Mouse (Mus musculus) brain, embryonic 14.5 days (tissue): ENCODE measurements around the gene Rcc1l. TPM values are rescaled to one million over a fixed set of nuclear protein-coding genes. Genes with fewer than 3 reads are reported as not detected.
A peak's percentile ranks its signal among the peaks of the same experiment; 100 is the strongest.

Source experiments
- DNase-seq: peaks from one replicate; pipeline ENCODE4 v3.0.0-alpha.2; 2011; ENCODE audit warnings: low read depth
- CTCF ChIP-seq: fragments of 200-500 bp; IDR thresholded peaks from 2 replicates; pipeline ENCODE4 v1.5.1; 2012; ENCODE audit warnings: inconsistent platforms, mild to moderate bottlenecking, moderate library complexity, borderline replicate concordance; ENCODE audit not compliant: insufficient read depth, insufficient read length; ENCODE audit errors: extremely low read depth
- POLR2A ChIP-seq: fragments of 200-500 bp; IDR thresholded peaks from 2 replicates; pipeline ENCODE4 v1.6.1; 2012; ENCODE audit warnings: mild to moderate bottlenecking, inconsistent platforms, borderline replicate concordance; ENCODE audit not compliant: poor library complexity, insufficient read depth, insufficient read length, severe bottlenecking; ENCODE audit errors: extremely low read depth
- polyA plus RNA-seq: library from polyadenylated mRNA; depleted of rRNA; stranded (reverse); fragments of >200 nt; gene quantifications from 2 replicates; pipeline ENCODE4 v1.2.3, GENCODE M21; 2012

Gene Rcc1l
- polyA plus RNA-seq, 1 experiment = 15.5 TPM

- peak; percentile 43 for DNase-seq
- TF ChIP-seq CTCF = peak; percentile 77
- no peak for TF ChIP-seq POLR2A
Observed at GRCm38 (mm10) chr5:134186961-134187731, 10.6 kb upstream of the Rcc1l start.

GRCm38 (mm10) chr5:134186059-134186458, 9.5 kb upstream of the Rcc1l start:
- TF ChIP-seq CTCF = no peak
- no peak for TF ChIP-seq POLR2A
- no peak for DNase-seq

- no peak for TF ChIP-seq CTCF
- TF ChIP-seq POLR2A = peak; percentile 42; the same call in 1 of the 2 replicates
- DNase-seq = peak; percentile 99
Observed at GRCm38 (mm10) chr5:134183880-134184808, 7.6 kb upstream of the Rcc1l start, which contains the start of gene Gtf2ird2. Gene Gtf2ird2 (plus strand): TSS chr5:134184019.

DNA sequence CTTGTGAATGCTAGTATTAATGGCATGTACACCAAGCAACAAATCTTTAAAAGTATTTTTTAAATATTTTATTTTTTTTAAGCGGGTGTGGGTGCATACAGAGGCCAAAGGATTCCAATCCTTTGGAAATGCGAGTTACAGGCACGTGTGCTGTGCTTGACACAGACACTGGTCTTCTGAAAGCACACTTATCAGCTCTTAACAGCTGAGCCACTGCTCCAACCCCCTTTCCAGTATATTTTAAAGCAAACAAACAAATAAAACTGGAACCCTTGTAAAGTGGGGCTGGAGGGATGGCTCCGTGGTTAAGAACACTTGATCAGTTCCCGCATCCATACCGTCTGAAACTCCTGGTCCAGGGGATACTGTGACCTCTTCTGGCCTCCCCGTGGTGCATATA, 6.6 kb upstream of the Rcc1l start:
- TF ChIP-seq CTCF (no peak), POLR2A (no peak)
- no peak for DNase-seq

DNA sequence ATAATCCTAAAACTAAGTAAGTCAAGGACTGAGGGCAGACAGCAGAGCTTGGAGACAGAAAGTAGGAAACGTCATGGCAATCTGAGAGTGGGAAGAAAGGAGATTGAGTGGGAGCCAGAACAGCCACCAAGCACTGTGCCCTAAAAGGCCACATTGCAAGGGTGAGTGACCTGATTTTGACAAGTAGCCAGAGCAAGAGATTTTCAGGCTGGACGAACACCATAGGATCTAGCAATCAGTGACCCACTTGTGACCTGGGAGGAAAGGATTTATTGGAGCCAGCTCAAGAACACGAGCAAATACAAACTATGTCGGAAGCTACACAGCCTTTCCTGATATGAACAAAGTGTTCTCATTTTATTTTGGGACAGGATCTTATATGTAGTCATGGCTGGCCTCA, 6.2 kb upstream of the Rcc1l start:
- DNase-seq = no peak
- TF ChIP-seq CTCF (no peak), POLR2A (no peak)

DNA sequence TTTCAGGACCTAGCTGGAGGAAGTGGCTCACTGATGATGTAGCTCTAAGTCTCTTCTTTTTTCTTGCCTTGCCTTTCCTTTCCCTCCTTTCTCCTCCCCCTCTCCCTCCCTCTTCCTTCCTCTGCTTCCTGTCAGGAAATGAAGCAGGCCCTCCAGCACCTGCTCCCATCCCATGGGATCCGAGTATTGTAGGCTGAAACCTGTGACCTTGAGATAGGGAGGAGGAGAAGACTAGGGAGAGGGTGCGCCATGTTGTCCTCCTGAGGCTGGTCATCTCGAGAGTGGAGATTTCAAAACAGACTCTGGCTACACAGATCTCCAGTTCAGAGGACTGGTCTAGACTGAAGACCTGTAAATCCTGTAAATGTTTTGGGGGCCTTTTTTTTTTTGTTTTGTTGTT, 5.6 kb upstream of the Rcc1l start:
- TF ChIP-seq CTCF = no peak
- TF ChIP-seq POLR2A = no peak
- DNase-seq = peak; percentile 20

DNA sequence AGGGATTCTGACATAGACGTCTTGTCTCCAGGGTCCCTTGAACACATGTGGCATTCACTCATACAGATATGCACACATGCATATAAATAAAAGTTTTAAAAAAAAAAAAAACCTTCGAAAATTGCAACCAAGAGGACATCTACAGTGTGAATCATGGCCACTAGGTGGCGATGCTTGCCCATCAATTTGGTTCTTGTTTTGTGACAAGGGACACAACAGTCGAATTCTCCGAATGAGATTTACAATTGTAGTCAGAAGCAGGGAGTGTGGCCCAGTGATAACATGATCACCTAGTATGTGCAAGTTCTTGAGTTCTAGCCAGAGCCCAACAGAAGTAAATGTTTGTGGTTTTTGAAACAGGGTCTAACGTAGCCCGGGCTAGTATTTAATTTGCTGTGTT, 3.3 kb upstream of the Rcc1l start:
- DNase-seq = peak; percentile 93
- TF ChIP-seq CTCF (peak; percentile 82), POLR2A (no peak)

- TF ChIP-seq CTCF (no peak), POLR2A (no peak)
Observed at GRCm38 (mm10) chr5:134178536-134178935, 2.0 kb upstream of the Rcc1l start.

GRCm38 (mm10) chr5:134175696-134176095, 878 bp downstream of the Rcc1l start:
- TF ChIP-seq CTCF (no peak), POLR2A (no peak)
- DNase-seq = no peak

More at GRCm38 (mm10) chr5:134178536-134178935, 2.0 kb upstream of the Rcc1l start:
- no peak for DNase-seq

DNA sequence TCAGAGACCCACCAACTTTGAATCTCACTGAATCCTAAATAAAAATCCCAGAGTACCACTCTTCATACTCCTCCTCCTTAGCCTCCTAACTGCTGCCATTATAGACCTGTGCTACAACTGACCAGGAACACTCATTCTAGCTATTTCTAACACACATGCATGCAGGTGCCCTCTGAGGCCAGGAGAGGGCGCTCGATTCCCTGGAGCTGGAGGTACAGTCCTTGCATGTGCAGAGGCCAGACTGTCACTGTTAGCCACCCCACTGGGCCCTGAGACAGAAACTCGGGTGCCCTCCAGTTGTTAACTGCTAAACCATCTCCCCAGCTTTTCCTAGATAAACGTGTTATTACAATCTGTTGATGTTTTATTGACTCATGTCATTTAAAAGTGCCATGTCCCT, 3.4 kb downstream of the Rcc1l start:
- DNase-seq = peak; percentile 19

DNA sequence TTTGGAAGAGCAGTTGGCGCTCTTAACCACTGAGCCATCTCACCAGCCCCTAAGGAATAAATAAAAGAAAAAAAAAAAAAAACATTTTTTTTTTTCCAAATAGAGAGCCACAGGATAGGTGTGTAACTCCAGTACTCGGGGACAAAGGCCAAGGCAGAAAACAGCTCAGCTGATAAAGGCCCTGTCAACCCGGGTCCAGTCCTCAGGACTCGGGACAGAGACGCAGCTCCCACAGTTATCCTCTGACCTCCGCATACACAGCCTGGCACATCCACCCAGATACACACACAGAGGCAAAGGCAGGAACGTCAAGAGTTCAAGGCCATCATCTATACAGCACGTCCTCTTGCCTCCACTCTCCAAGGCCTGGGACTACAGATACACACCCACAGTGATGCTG, 6.4 kb downstream of the Rcc1l start:
- no peak for DNase-seq
- TF ChIP-seq CTCF = no peak
- no peak for TF ChIP-seq POLR2A

More for the DNA sequence above, 3.4 kb downstream of the Rcc1l start:
- TF ChIP-seq POLR2A (no peak), CTCF (peak; percentile 61)

DNA sequence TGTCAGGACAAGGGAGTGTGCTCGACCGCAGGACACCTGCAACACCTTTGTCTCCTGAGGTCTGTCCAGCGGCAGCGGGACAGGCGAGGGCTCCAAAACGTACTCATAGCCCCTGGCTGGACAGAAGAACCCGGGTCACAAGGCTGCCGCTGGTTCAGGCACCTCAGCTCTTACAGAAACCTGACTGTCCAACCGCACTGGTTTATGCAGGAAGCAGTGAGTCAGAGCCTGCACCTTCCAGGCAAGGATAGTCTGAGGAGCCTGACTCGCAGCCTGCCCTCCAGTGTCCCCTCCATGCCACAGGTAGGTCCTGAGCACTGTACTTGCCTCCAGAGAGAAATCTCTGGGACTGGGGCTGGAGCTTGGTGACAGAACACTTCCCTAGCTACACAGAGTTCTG, 7.3 kb downstream of the Rcc1l start:
- DNase-seq = no peak
- no peak for TF ChIP-seq POLR2A
- TF ChIP-seq CTCF = no peak

GRCm38 (mm10) chr5:134168033-134168432, 8.5 kb downstream of the Rcc1l start:
- no peak for DNase-seq
- TF ChIP-seq POLR2A = no peak
- TF ChIP-seq CTCF = no peak

GRCm38 (mm10) chr5:134166642-134167041, 9.9 kb downstream of the Rcc1l start:
- no peak for DNase-seq
- TF ChIP-seq CTCF (no peak), POLR2A (no peak)

DNA sequence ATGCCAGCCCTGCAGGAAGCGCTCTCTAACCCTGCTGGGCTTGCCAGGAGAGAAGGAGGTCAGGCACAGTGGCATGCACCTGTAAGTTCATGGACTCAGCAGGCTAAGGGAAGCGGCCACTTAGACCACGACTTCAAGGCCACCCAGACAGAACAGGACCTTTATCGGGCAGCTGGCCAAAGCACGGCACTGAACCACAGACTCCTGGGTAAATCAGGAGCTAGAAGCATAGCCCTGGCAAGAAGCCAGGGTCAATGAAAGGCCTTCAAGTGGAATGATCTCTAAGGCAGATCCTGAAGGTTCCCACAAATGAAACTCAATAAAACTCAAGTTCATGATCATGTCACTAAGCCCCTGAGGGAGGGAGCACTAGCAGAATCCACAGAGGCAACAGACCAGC, 11.9 kb downstream of the Rcc1l start:
- DNase-seq = peak; percentile 72
- no peak for TF ChIP-seq CTCF
- no peak for TF ChIP-seq POLR2A
